Mouse (Mus musculus): ENCODE measurements at regions not wholly inside any gene's neighbourhood (a gene's known extent, or its start where the extent isn't known, plus 50 kb on each side); places are given as distances from the start of the nearest gene placed in this dataset.

- Histone ChIP-seq H3K4me3 (ENCODE audit: insufficient read depth in 1 of 2, low read depth in 2 of 2, low read length in 2 of 2) (no peak overlapping the region), H3K4me2 (ENCODE audit: low read depth) (no peak overlapping the region), H3K27me3 (ENCODE audit: control insufficient read depth, insufficient read depth, low read length) (no peaks in the 10 kb centered on the region), H3K36me3 (replicated peaks; ENCODE audit: control insufficient read depth, insufficient read depth, low read depth) (no peaks in the 10 kb centered on the region), H3K9me3 (ENCODE audit: control insufficient read depth, low read length) (no peaks in the 10 kb centered on the region), H3K9ac (replicated peaks) (no peak overlapping the region), H3K27ac (no peak overlapping the region), H3K4me1 (replicated peaks; ENCODE audit: control insufficient read depth in 2 of 2, insufficient read depth in 2 of 2, low read length in 1 of 2) (no peaks in the 10 kb centered on the region)
- no peak for ATAC-seq (ENCODE audit: insufficient read depth)
- WGBS (ENCODE audit: insufficient replicate concordance) = 48% methylated on average over 4 of the region's 4 CpGs
- no peak for TF ChIP-seq EP300 (IDR thresholded peaks at IDR 0.05; ENCODE audit: low read depth)
- no peak for TF ChIP-seq CTCF (IDR thresholded peaks at IDR 0.05; ENCODE audit: low read depth)
- no peak for DNase-seq (ENCODE audit: low read depth in 3 of 3, low spot score in 3 of 3)
Observed at GRCm38 (mm10) chr6:94963204-94963603, 153.8 kb upstream of the Kbtbd8 start.

- H3K9ac ChIP-seq (replicated peaks) = no peak overlapping the region
- H3K27me3 ChIP-seq (ENCODE audit: control insufficient read depth, insufficient read depth, low read length) = no peaks in the 10 kb centered on the region
- no peak for DNase-seq (ENCODE audit: low read depth in 3 of 3, low spot score in 3 of 3)
- ATAC-seq (ENCODE audit: insufficient read depth) = no peak
- no peaks in the 10 kb centered on the region for H3K9me3 ChIP-seq (ENCODE audit: control insufficient read depth, low read length)
- no peaks in the 10 kb centered on the region for H3K36me3 ChIP-seq (replicated peaks; ENCODE audit: control insufficient read depth, insufficient read depth, low read depth)
- no peak for TF ChIP-seq EP300 (IDR thresholded peaks at IDR 0.05; ENCODE audit: low read depth)
- TF ChIP-seq CTCF (IDR thresholded peaks at IDR 0.05; ENCODE audit: low read depth) = no peak
- no peak overlapping the region for H3K4me2 ChIP-seq (ENCODE audit: low read depth)
- no peaks in the 10 kb centered on the region for H3K4me1 ChIP-seq (replicated peaks; ENCODE audit: control insufficient read depth in 2 of 2, insufficient read depth in 2 of 2, low read length in 1 of 2)
- H3K4me3 ChIP-seq (ENCODE audit: insufficient read depth in 1 of 2, low read depth in 2 of 2, low read length in 2 of 2) = no peak overlapping the region
- 41% methylated on average over 7 of the region's 7 CpGs for WGBS (ENCODE audit: insufficient replicate concordance)
- no peak overlapping the region for H3K27ac ChIP-seq
Observed at GRCm38 (mm10) chr6:94962411-94963087, 154.5 kb upstream of the Kbtbd8 start.

GRCm38 (mm10) chr6:94961821-94962220, 155.2 kb upstream of the Kbtbd8 start:
- no peak for TF ChIP-seq EP300 (IDR thresholded peaks at IDR 0.05; ENCODE audit: low read depth)
- Histone ChIP-seq H3K27ac (no peak overlapping the region), H3K4me1 (replicated peaks; ENCODE audit: control insufficient read depth in 2 of 2, insufficient read depth in 2 of 2, low read length in 1 of 2) (no peaks in the 10 kb centered on the region), H3K9ac (replicated peaks) (no peak overlapping the region), H3K36me3 (replicated peaks; ENCODE audit: control insufficient read depth, insufficient read depth, low read depth) (no peaks in the 10 kb centered on the region), H3K4me3 (ENCODE audit: insufficient read depth in 1 of 2, low read depth in 2 of 2, low read length in 2 of 2) (no peak overlapping the region), H3K27me3 (ENCODE audit: control insufficient read depth, insufficient read depth, low read length) (no peaks in the 10 kb centered on the region), H3K9me3 (ENCODE audit: control insufficient read depth, low read length) (no peaks in the 10 kb centered on the region), H3K4me2 (ENCODE audit: low read depth) (no peak overlapping the region)
- 26% methylated on average over 1 of the region's 1 CpGs for WGBS (ENCODE audit: insufficient replicate concordance)
- no peak for ATAC-seq (ENCODE audit: insufficient read depth)
- DNase-seq (ENCODE audit: low read depth in 3 of 3, low spot score in 3 of 3) = no peak

- no peaks in the 10 kb centered on the region for H3K4me1 ChIP-seq (replicated peaks; ENCODE audit: control insufficient read depth in 2 of 2, insufficient read depth in 2 of 2, low read length in 1 of 2)
- WGBS (ENCODE audit: insufficient replicate concordance) = 65% methylated on average over 6 of the region's 6 CpGs
- ATAC-seq (ENCODE audit: insufficient read depth) = no peak
Observed at GRCm38 (mm10) chr6:94957990-94958389, 159.1 kb upstream of the Kbtbd8 start.

GRCm38 (mm10) chr6:94957172-94957668, 159.8 kb upstream of the Kbtbd8 start:
- no peak for ATAC-seq (ENCODE audit: insufficient read depth)
- TF ChIP-seq EP300 (IDR thresholded peaks at IDR 0.05; ENCODE audit: low read depth) (no peak), CTCF (IDR thresholded peaks at IDR 0.05; ENCODE audit: low read depth) (no peak)
- Histone ChIP-seq H3K4me1 (replicated peaks; ENCODE audit: control insufficient read depth in 2 of 2, insufficient read depth in 2 of 2, low read length in 1 of 2) (no peaks in the 10 kb centered on the region), H3K36me3 (replicated peaks; ENCODE audit: control insufficient read depth, insufficient read depth, low read depth) (no peaks in the 10 kb centered on the region), H3K9me3 (ENCODE audit: control insufficient read depth, low read length) (no peaks in the 10 kb centered on the region; the same call in 1 of the 2 replicates), H3K27me3 (ENCODE audit: control insufficient read depth, insufficient read depth, low read length) (no peaks in the 10 kb centered on the region), H3K9ac (replicated peaks) (no peak overlapping the region), H3K4me2 (ENCODE audit: low read depth) (no peak overlapping the region), H3K27ac (no peak overlapping the region), H3K4me3 (ENCODE audit: insufficient read depth in 1 of 2, low read depth in 2 of 2, low read length in 2 of 2) (no peak overlapping the region)
- 32% methylated on average over 6 of the region's 6 CpGs for whole genome bisulfite sequencing (ENCODE audit: insufficient replicate concordance)
- no peak for DNase-seq (ENCODE audit: low read depth in 3 of 3, low spot score in 3 of 3)

More at GRCm38 (mm10) chr6:94957990-94958389, 159.1 kb upstream of the Kbtbd8 start:
- no peaks in the 10 kb centered on the region for H3K27me3 ChIP-seq (ENCODE audit: control insufficient read depth, insufficient read depth, low read length)
- TF ChIP-seq CTCF (IDR thresholded peaks at IDR 0.05; ENCODE audit: low read depth) (no peak), EP300 (IDR thresholded peaks at IDR 0.05; ENCODE audit: low read depth) (no peak)
- DNase-seq (ENCODE audit: low read depth in 3 of 3, low spot score in 3 of 3) = no peak
- no peak overlapping the region for H3K27ac ChIP-seq
- H3K4me3 ChIP-seq (ENCODE audit: insufficient read depth in 1 of 2, low read depth in 2 of 2, low read length in 2 of 2) = no peak overlapping the region
- no peak overlapping the region for H3K4me2 ChIP-seq (ENCODE audit: low read depth)
- no peaks in the 10 kb centered on the region; the same call in 1 of the 2 replicates for H3K9me3 ChIP-seq (ENCODE audit: control insufficient read depth, low read length)
- H3K9ac ChIP-seq (replicated peaks) = no peak overlapping the region
- no peaks in the 10 kb centered on the region for H3K36me3 ChIP-seq (replicated peaks; ENCODE audit: control insufficient read depth, insufficient read depth, low read depth)
